Mouse (Mus musculus): ENCODE measurements at regions not wholly inside any gene's neighbourhood (a gene's known extent, or its start where the extent isn't known, plus 50 kb on each side); places are given as distances from the start of the nearest gene placed in this dataset.

- H3K79me3 ChIP-seq (ENCODE audit: low read depth), result no peaks in the 10 kb centered on the region
- TF ChIP-seq FOSL1 (IDR thresholded peaks at IDR 0.05; ENCODE audit: insufficient read depth, low read length, poor library complexity, severe bottlenecking) (no peak), MAX (IDR thresholded peaks at IDR 0.05) (no peak), MYOG (IDR thresholded peaks at IDR 0.05; ENCODE audit: control insufficient read depth, extremely low read depth, insufficient read length) (no peak), CTCF (IDR thresholded peaks at IDR 0.05; ENCODE audit: control insufficient read depth, insufficient read depth, insufficient read length) (no peak), USF1 (IDR thresholded peaks at IDR 0.05; ENCODE audit: low read depth) (no peak), MYOD1 (IDR thresholded peaks at IDR 0.05; ENCODE audit: control insufficient read depth, insufficient read length, low read depth) (no peak), CEBPB (IDR thresholded peaks at IDR 0.05; ENCODE audit: low read depth) (no peak)
- H3K27me3 ChIP-seq (ENCODE audit: control insufficient read depth, insufficient read depth, insufficient read length), result no peaks in the 10 kb centered on the region
- H3ac ChIP-seq (ENCODE audit: control insufficient read depth, insufficient read length, low read depth), result no peak overlapping the region
- H3K36me3 ChIP-seq (ENCODE audit: control insufficient read depth, insufficient read depth), result no peaks in the 10 kb centered on the region
- no peak overlapping the region for H3K4me3 ChIP-seq (ENCODE audit: insufficient read depth, poor library complexity, severe bottlenecking)
- no peaks in the 10 kb centered on the region for H3K79me2 ChIP-seq (ENCODE audit: control insufficient read depth, insufficient read depth)
Observed at GRCm38 (mm10) chrX:142616189-142616872, 64.9 kb upstream of the Tmem164 start.

- TF ChIP-seq CTCF (IDR thresholded peaks at IDR 0.05; ENCODE audit: control insufficient read depth, insufficient read depth, insufficient read length), result no peak
- H3K79me2 ChIP-seq (ENCODE audit: control insufficient read depth, insufficient read depth), result no peaks in the 10 kb centered on the region
- no peak overlapping the region for H3K4me3 ChIP-seq (ENCODE audit: insufficient read depth, poor library complexity, severe bottlenecking)
- no peaks in the 10 kb centered on the region for H3K36me3 ChIP-seq (ENCODE audit: control insufficient read depth, insufficient read depth)
- H3ac ChIP-seq (ENCODE audit: control insufficient read depth, insufficient read length, low read depth), result no peak overlapping the region
- no peaks in the 10 kb centered on the region for H3K79me3 ChIP-seq (ENCODE audit: low read depth)
- H3K27me3 ChIP-seq (ENCODE audit: control insufficient read depth, insufficient read depth, insufficient read length), result no peaks in the 10 kb centered on the region
Observed at GRCm38 (mm10) chrX:142618389-142618788, 62.8 kb upstream of the Tmem164 start.

GRCm38 (mm10) chrX:142623359-142623758 lies 57.8 kb upstream of the Tmem164 start:
- H3K79me3 ChIP-seq (ENCODE audit: low read depth), result no peaks in the 10 kb centered on the region
- no peak for TF ChIP-seq MYOG (IDR thresholded peaks at IDR 0.05; ENCODE audit: control insufficient read depth, extremely low read depth, insufficient read length)
- no peaks in the 10 kb centered on the region for H3K79me2 ChIP-seq (ENCODE audit: control insufficient read depth, insufficient read depth)
- H3ac ChIP-seq (ENCODE audit: control insufficient read depth, insufficient read length, low read depth), result no peak overlapping the region
- H3K36me3 ChIP-seq (ENCODE audit: control insufficient read depth, insufficient read depth), result no peaks in the 10 kb centered on the region
- H3K4me3 ChIP-seq (ENCODE audit: insufficient read depth, poor library complexity, severe bottlenecking), result no peak overlapping the region
- H3K27me3 ChIP-seq (ENCODE audit: control insufficient read depth, insufficient read depth, insufficient read length), result no peaks in the 10 kb centered on the region

GRCm38 (mm10) chrX:142623882-142624281 lies 57.3 kb upstream of the Tmem164 start:
- no peaks in the 10 kb centered on the region for H3K79me2 ChIP-seq (ENCODE audit: control insufficient read depth, insufficient read depth)
- no peak overlapping the region for H3K4me3 ChIP-seq (ENCODE audit: insufficient read depth, poor library complexity, severe bottlenecking)
- H3K79me3 ChIP-seq (ENCODE audit: low read depth), result no peaks in the 10 kb centered on the region
- no peak overlapping the region for H3ac ChIP-seq (ENCODE audit: control insufficient read depth, insufficient read length, low read depth)
- no peaks in the 10 kb centered on the region for H3K36me3 ChIP-seq (ENCODE audit: control insufficient read depth, insufficient read depth)
- TF ChIP-seq MYOD1 (IDR thresholded peaks at IDR 0.05; ENCODE audit: control insufficient read depth, insufficient read length, low read depth) (no peak), CTCF (IDR thresholded peaks at IDR 0.05; ENCODE audit: control insufficient read depth, insufficient read depth, insufficient read length) (no peak), FOSL1 (IDR thresholded peaks at IDR 0.05; ENCODE audit: insufficient read depth, low read length, poor library complexity, severe bottlenecking) (no peak), USF1 (IDR thresholded peaks at IDR 0.05; ENCODE audit: low read depth) (no peak), CEBPB (IDR thresholded peaks at IDR 0.05; ENCODE audit: low read depth) (no peak), MAX (IDR thresholded peaks at IDR 0.05) (no peak), MYOG (IDR thresholded peaks at IDR 0.05; ENCODE audit: control insufficient read depth, extremely low read depth, insufficient read length) (no peak)
- no peaks in the 10 kb centered on the region for H3K27me3 ChIP-seq (ENCODE audit: control insufficient read depth, insufficient read depth, insufficient read length)
